Mouse (Mus musculus) stomach, postnatal 0 days (tissue): ENCODE measurements at regions not wholly inside any gene's neighbourhood (a gene's known extent, or its start where the extent isn't known, plus 50 kb on each side); places are given as distances from the start of the nearest gene placed in this dataset.

Experiments
- CTCF ChIP-seq: IDR thresholded peaks from 2 replicates; pipeline ENCODE4 v1.5.1; 2016; ENCODE audit warnings: antibody characterized with exemption, low read depth, mild to moderate bottlenecking, moderate library complexity
- EP300 ChIP-seq: optimal IDR thresholded peaks from 2 replicates; pipeline ENCODE3; 2016; ENCODE audit warnings: antibody characterized with exemption

GRCm38 (mm10) chr8:128057845-128058244, 300.6 kb upstream of the Nrp1 start:
- TF ChIP-seq CTCF (no peak), EP300 (no peak)
